Mouse (Mus musculus): ENCODE results near the gene Rybp. TPM values are rescaled to one million over a fixed set of nuclear protein-coding genes. Genes with fewer than 3 reads are reported as not detected.

The Rybp gene
- 10 to 100 TPM; 10.7 to 12.6 TPM for total RNA-seq (2021)
- 9.1 and 14.3 TPM in 2 replicates for polyA plus RNA-seq (2012; rRNA removed)
- long read RNA-seq, partial matches to known transcripts, result 0 of 1 reads
- long read RNA-seq, other reads (novel, unspliced or antisense), result 1 of 1 reads

DNA sequence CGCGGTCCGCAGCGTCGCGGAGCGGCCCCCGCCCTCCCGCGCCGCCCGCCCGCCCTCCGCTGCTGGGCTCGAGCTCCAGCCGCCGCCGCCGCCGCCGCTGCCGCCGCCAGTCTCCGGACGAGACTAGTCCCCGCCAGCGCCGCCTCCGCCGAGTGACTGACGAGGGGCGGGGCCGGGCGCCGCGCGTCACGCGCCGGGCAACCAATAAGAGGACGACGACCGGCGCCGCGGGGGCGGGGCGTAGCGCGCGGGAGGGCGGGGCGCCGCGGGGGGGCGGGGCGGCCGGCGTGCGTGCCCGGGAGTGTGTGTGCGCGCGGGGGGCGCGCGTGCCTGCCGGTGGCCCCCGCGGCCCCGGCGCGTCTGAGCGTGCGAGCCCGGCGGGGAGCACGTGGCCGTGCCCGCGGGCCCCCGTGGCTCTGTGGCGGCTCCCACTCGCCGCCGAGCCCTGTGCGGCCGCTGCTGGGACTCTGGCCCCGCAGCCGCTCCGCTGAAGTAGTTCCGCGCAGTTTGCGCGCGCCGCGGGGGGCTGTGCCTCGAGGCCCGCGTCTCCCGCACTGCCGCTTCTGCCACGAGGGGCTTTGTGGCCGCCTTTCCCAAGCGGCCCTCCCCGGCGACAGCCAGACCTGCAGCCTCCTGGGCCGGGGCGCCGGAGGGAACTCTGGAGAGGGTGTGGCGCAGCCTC lies at the start of gene Rybp:
Gene Rybp (minus strand): TSS at position 152 of the 682 bp plus-strand sequence.
- intact Hi-C loops (cut with DNase I), result loop anchor here (2.0 to 10.0 kb wide), 4 partner anchors 125 to 765 kb away; partner anchors contain the start of gene Foxp1
- under 1% methylated on average over 97 of the region's 112 CpGs for WGBS
- peak within 1 kb of the TSS; percentile 90 for H3K27ac ChIP-seq

DNA sequence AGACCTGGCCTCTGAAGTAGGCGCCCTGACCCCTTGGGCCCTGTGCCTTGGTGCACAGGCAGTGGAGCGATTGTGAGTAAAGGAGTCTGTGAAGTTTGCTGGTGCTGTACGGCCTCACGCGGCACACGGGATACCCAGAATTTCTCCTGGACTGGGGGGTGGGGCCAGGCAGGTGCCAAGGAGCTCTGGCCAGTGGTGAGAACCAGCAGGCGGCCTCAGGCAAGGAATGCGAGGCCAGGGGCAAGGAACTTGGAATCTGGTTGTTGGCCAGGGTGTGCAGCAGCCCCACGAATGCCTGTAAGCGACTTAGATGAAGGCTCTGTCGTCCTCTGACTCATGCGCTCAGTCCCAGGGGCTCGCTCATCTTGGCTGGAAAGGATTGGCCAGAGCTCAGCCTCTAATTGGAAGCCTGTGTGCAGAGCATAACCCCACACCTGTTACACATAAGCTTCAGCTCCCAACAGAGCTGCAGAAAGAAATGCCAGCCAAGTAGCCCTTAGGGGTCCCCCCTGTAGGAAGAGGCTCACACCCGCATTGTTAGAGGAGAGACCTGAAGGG lies 49.4 kb upstream of the Rybp start:
- Histone ChIP-seq H3K4me3 (no peak overlapping the region), H3K27me3 (ENCODE audit: control insufficient read depth, insufficient read depth, low read length) (no peaks in the 10 kb centered on the region; the same call in 1 of the 2 replicates), H3K79me2 (replicated peaks; ENCODE audit: control insufficient read depth, insufficient read depth, low read length) (no peaks in the 10 kb centered on the region), H3K4me1 (ENCODE audit: control insufficient read depth, insufficient read depth, low read length) (no peaks in the 10 kb centered on the region; the same call in 1 of the 2 replicates), H3K36me3 (ENCODE audit: control insufficient read depth, insufficient read depth, low read length) (no peaks in the 10 kb centered on the region), H3K27ac (no peak overlapping the region), H3K9ac (ENCODE audit: low read depth, low read length) (no peak overlapping the region)
- 36% methylated on average over 14 of the region's 14 CpGs for WGBS
- TF ChIP-seq CTCF (IDR thresholded peaks at IDR 0.05), result no peak
- TF ChIP-seq EP300 (IDR thresholded peaks at IDR 0.05; ENCODE audit: insufficient read depth, low read depth, low read length), result no peak
- TF ChIP-seq POLR2A (IDR thresholded peaks at IDR 0.05; ENCODE audit: insufficient read depth, low read depth, low read length), result no peak
- intact Hi-C loops (cut with DNase I), result no loop called here
- peak; percentile 33 to 38 for DNase-seq

More for the DNA sequence above, at the start of gene Rybp:
- Histone ChIP-seq H3K36me3 (ENCODE audit: control insufficient read depth, insufficient read depth, low read length) (peaks cover 7% of the 10 kb centered on the region), H3K27me3 (ENCODE audit: control insufficient read depth, insufficient read depth, low read length) (no peaks in the 10 kb centered on the region), H3K4me3 (peak within 1 kb of the TSS; percentile 67), H3K79me2 (replicated peaks; ENCODE audit: control insufficient read depth, insufficient read depth, low read length) (peaks cover 2% of the 10 kb centered on the region; the same call in 1 of the 2 replicates), H3K4me1 (ENCODE audit: control insufficient read depth, insufficient read depth, low read length) (peaks cover 5% of the 10 kb centered on the region), H3K9ac (ENCODE audit: low read depth, low read length) (peak within 1 kb of the TSS; percentile 92)
- TF ChIP-seq EP300 (IDR thresholded peaks at IDR 0.05; ENCODE audit: insufficient read depth, low read depth, low read length) (no peak), POLR2A (IDR thresholded peaks at IDR 0.05; ENCODE audit: insufficient read depth, low read depth, low read length) (0 out of 2 replicates have a peak, but pooled peaks have one; percentile 20), CTCF (IDR thresholded peaks at IDR 0.05) (0 out of 2 replicates have a peak, but pooled peaks have one; percentile 1)
- peak; percentile 95 to 97 for DNase-seq

DNA sequence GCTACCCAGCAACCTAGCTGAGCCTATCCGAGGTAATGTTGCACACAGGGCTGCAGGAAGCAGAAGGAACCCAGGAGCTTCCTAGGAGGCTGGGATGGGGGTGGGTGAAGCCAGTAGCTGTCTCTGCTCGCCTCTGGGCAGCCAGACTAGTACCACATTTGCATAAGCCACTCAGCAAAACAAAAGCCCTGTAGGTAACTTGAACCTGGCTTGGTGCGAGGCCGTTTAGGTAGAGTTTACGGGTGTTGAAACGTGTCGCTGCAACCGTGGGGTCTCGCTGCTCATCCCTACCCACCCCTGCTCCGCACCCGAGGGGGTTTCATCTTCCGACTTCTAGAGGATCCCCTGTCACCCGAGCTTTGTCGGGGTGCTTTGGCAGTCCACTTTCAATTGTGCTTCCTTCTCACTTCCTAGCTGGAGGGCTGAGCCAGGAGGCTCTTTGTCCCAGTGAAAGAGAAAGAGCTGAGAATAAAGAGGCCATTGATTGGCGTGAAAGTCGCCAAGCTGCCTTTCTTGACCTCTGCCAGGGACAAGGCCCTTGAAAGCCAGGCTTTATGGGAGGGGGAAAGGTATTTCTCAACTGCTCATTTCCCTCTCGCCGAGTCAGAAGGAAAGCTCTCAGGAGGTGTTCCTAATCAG lies 48.3 kb upstream of the Rybp start:
- H3K27me3 ChIP-seq (ENCODE audit: control insufficient read depth, insufficient read depth, low read length), result no peaks in the 10 kb centered on the region; the same call in 1 of the 2 replicates
- H3K9ac ChIP-seq (ENCODE audit: low read depth, low read length), result no peak overlapping the region
- intact Hi-C loops (cut with DNase I), result no loop called here
- no peaks in the 10 kb centered on the region for H3K36me3 ChIP-seq (ENCODE audit: control insufficient read depth, insufficient read depth, low read length)
- 39% methylated on average over 18 of the region's 18 CpGs for WGBS
- no peaks in the 10 kb centered on the region for H3K79me2 ChIP-seq (replicated peaks; ENCODE audit: control insufficient read depth, insufficient read depth, low read length)
- H3K4me1 ChIP-seq (ENCODE audit: control insufficient read depth, insufficient read depth, low read length), result no peaks in the 10 kb centered on the region; the same call in 1 of the 2 replicates
- H3K4me3 ChIP-seq, result no peak overlapping the region
- TF ChIP-seq CTCF (IDR thresholded peaks at IDR 0.05) (no peak), POLR2A (IDR thresholded peaks at IDR 0.05; ENCODE audit: insufficient read depth, low read depth, low read length) (no peak)
- H3K27ac ChIP-seq, result no peak overlapping the region
- no peak for DNase-seq

DNA sequence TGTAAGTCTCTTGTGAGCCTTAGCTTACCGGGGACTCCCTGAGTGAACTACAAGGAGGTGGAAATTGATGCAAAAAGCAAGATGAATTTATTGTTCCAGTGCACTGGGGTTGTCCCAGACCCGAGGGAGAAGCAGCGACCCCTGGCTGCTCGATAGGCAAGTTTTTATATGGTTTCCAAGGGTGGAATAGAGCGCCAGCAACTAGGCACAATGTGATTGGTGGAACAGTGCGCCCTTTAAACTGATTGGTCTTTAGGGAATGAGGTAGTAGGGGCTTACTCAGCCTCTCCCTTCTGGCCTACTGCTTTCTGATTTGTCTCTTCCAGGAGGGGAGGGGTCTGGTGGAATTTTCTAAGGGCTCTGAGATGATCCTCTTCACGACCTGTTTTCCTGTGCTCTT lies 46.5 kb upstream of the Rybp start:
- H3K4me3 ChIP-seq, result no peak overlapping the region
- H3K27ac ChIP-seq, result no peak overlapping the region
- H3K27me3 ChIP-seq (ENCODE audit: control insufficient read depth, insufficient read depth, low read length), result no peaks in the 10 kb centered on the region
- TF ChIP-seq CTCF (IDR thresholded peaks at IDR 0.05) (no peak), EP300 (IDR thresholded peaks at IDR 0.05; ENCODE audit: insufficient read depth, low read depth, low read length) (no peak), POLR2A (IDR thresholded peaks at IDR 0.05; ENCODE audit: insufficient read depth, low read depth, low read length) (no peak)
- H3K9ac ChIP-seq (ENCODE audit: low read depth, low read length), result no peak overlapping the region
- 80% methylated on average over 7 of the region's 7 CpGs for WGBS
- H3K79me2 ChIP-seq (replicated peaks; ENCODE audit: control insufficient read depth, insufficient read depth, low read length), result no peaks in the 10 kb centered on the region
- H3K36me3 ChIP-seq (ENCODE audit: control insufficient read depth, insufficient read depth, low read length), result no peaks in the 10 kb centered on the region
- H3K4me1 ChIP-seq (ENCODE audit: control insufficient read depth, insufficient read depth, low read length), result no peaks in the 10 kb centered on the region; the same call in 1 of the 2 replicates
- no peak for DNase-seq
- intact Hi-C loops (cut with DNase I), result no loop called here

DNA sequence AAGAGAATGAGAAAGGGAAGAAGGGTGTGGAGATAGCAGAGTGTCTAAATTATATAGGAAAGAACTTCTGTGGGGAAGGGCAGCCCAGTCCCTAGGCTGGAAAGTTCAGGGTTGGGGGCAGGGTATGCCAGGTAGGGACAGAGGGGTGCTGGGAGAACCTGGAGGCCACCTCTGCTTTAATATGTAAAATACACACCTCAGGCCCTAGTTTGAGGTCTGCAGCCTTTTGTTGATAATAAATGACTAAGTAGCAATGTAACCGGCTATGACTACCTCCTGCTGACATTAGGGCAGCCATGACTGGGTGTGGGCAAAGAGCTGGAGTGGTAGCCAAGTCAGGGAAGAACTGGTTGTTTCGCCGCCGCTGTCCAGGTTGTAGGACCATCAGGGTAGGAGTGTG lies 45.2 kb upstream of the Rybp start:
- WGBS, result 90% methylated on average over 4 of the region's 4 CpGs

More for the DNA sequence above, 45.2 kb upstream of the Rybp start:
- DNase-seq, result no peak
- H3K9ac ChIP-seq (ENCODE audit: low read depth, low read length), result no peak overlapping the region
- intact Hi-C loops (cut with DNase I), result no loop called here
- H3K4me3 ChIP-seq, result no peak overlapping the region
- no peaks in the 10 kb centered on the region for H3K27me3 ChIP-seq (ENCODE audit: control insufficient read depth, insufficient read depth, low read length)
- H3K36me3 ChIP-seq (ENCODE audit: control insufficient read depth, insufficient read depth, low read length), result no peaks in the 10 kb centered on the region
- no peaks in the 10 kb centered on the region; the same call in 1 of the 2 replicates for H3K4me1 ChIP-seq (ENCODE audit: control insufficient read depth, insufficient read depth, low read length)
- H3K27ac ChIP-seq, result no peak overlapping the region
- H3K79me2 ChIP-seq (replicated peaks; ENCODE audit: control insufficient read depth, insufficient read depth, low read length), result no peaks in the 10 kb centered on the region
- TF ChIP-seq CTCF (IDR thresholded peaks at IDR 0.05), result no peak
- TF ChIP-seq EP300 (IDR thresholded peaks at IDR 0.05; ENCODE audit: insufficient read depth, low read depth, low read length), result no peak
- TF ChIP-seq POLR2A (IDR thresholded peaks at IDR 0.05; ENCODE audit: insufficient read depth, low read depth, low read length), result no peak
